Mouse (Mus musculus) stomach, embryonic 14.5 days (tissue): ENCODE data around the gene Htr6. TPM values are rescaled to one million over a fixed set of nuclear protein-coding genes. Genes with fewer than 3 reads are reported as not detected.

ENCODE experiments used
- ATAC-seq: fragments of 200-750 bp; cut with Nextera tagmentation; 2 replicates; pipeline ENCODE4 v1.8.0; 2017; ENCODE audit warnings: low read depth, moderate TSS enrichment; ENCODE audit not compliant: insufficient number of reproducible peaks, insufficient read depth, low FRiP score
- H3K27ac ChIP-seq: fragments of 300-500 bp; sonication (generic); 2 replicates; pipeline ENCODE4 v1.5.1; 2014; ENCODE audit warnings: mild to moderate bottlenecking, low read length, moderate library complexity, mixed read lengths
- H3K27me3 ChIP-seq: fragments of 300-500 bp; sonication (generic); 2 replicates; pipeline ENCODE4 v1.6.1; 2014; ENCODE audit warnings: low read length, control low read depth, mixed read lengths; ENCODE audit not compliant: control insufficient read depth, insufficient read depth
- H3K36me3 ChIP-seq: fragments of 300-500 bp; sonication (generic); 2 replicates; pipeline ENCODE4 v1.6.1; 2014; ENCODE audit warnings: mild to moderate bottlenecking, control low read depth, low read length, moderate library complexity, mixed read lengths; ENCODE audit not compliant: control insufficient read depth, insufficient read depth
- H3K4me1 ChIP-seq: fragments of 300-500 bp; sonication (generic); 2 replicates; pipeline ENCODE4 v1.6.1; 2014; ENCODE audit warnings: low read length, control low read depth, mixed read lengths; ENCODE audit not compliant: control insufficient read depth, insufficient read depth
- H3K4me2 ChIP-seq: fragments of 300-500 bp; sonication (generic); replicated peaks from 2 replicates; pipeline ENCODE4 v1.6.1; 2014; ENCODE audit warnings: low read depth, low read length, control low read depth
- H3K4me3 ChIP-seq: fragments of 300-500 bp; sonication (generic); 2 replicates; pipeline ENCODE4 v1.5.1; 2014; ENCODE audit warnings: low read depth, low read length, control low read depth
- H3K9ac ChIP-seq: fragments of 300-500 bp; sonication (generic); replicated peaks from 2 replicates; pipeline ENCODE4 v1.6.1; 2014; ENCODE audit warnings: low read depth, mild to moderate bottlenecking, control low read depth, low read length, moderate library complexity, mixed read lengths
- H3K9me3 ChIP-seq: fragments of 300-500 bp; sonication (generic); 2 replicates; pipeline ENCODE4 v1.6.1; 2016; ENCODE audit warnings: low read depth, low read length, control low read depth; ENCODE audit not compliant: control insufficient read depth
- WGBS: fragments of 180-500 bp; shearing (Covaris S2); extraction: QIAGEN DNeasy Blood & Tissue Kit; methylation state at CpG from one replicate; pipeline ENCODE4 v1.1.7; 2014; 5-methylcytosine and 5-hydroxymethylcytosine counted together
- polyA plus RNA-seq: library from polyadenylated mRNA; unstranded; fragments of >200 nt; fragmentation: Nextera tagmentation; extraction: Ambion mirVana; gene quantifications from 2 replicates; pipeline ENCODE4 v1.2.1, GENCODE M21; 2014

The Htr6 gene
- polyA plus RNA-seq, 1 experiment from 2014 or later, result not detected

- Histone ChIP-seq H3K4me1 (peaks cover 27% of the 10 kb centered on the region), H3K4me3 (no peak overlapping the region), H3K36me3 (no peaks in the 10 kb centered on the region), H3K27me3 (no peaks in the 10 kb centered on the region), H3K9me3 (no peaks in the 10 kb centered on the region), H3K4me2 (no peak overlapping the region; the same call in 1 of the 2 replicates), H3K27ac (peak overlapping the region; percentile 68; the same call in 1 of the 2 replicates), H3K9ac (no peak overlapping the region)
- no peak for ATAC-seq
- WGBS, result 22% methylated on average over 3 of the region's 3 CpGs
Measured at GRCm38 (mm10) chr4:139111421-139111820, 36.1 kb upstream of the Htr6 start.

GRCm38 (mm10) chr4:139110858-139111257 is 35.5 kb upstream of the Htr6 start:
- Histone ChIP-seq H3K4me3 (no peak overlapping the region), H3K9ac (no peak overlapping the region), H3K27me3 (no peaks in the 10 kb centered on the region), H3K4me1 (peaks cover 27% of the 10 kb centered on the region), H3K4me2 (no peak overlapping the region; the same call in 1 of the 2 replicates), H3K36me3 (no peaks in the 10 kb centered on the region), H3K27ac (peak overlapping the region; percentile 68; the same call in 1 of the 2 replicates), H3K9me3 (no peaks in the 10 kb centered on the region)
- 44% methylated on average over 3 of the region's 3 CpGs for WGBS
- ATAC-seq, result no peak

- 97% methylated on average over 1 of the region's 1 CpGs for WGBS
Measured at GRCm38 (mm10) chr4:139105453-139105852, 30.1 kb upstream of the Htr6 start.

GRCm38 (mm10) chr4:139101546-139101945 is 26.2 kb upstream of the Htr6 start:
- H3K9me3 ChIP-seq, result no peaks in the 10 kb centered on the region
- H3K4me1 ChIP-seq, result 0 out of 2 replicates have a peak, but pooled peaks cover under 1% of the 10 kb centered on the region
- ATAC-seq, result no peak
- H3K4me2 ChIP-seq, result no peak overlapping the region
- peaks cover 24% of the 10 kb centered on the region; the same call in 1 of the 2 replicates for H3K36me3 ChIP-seq
- no peak overlapping the region for H3K4me3 ChIP-seq
- H3K27ac ChIP-seq, result no peak overlapping the region
- 73% methylated on average over 6 of the region's 6 CpGs for WGBS
- H3K27me3 ChIP-seq, result no peaks in the 10 kb centered on the region
- H3K9ac ChIP-seq, result no peak overlapping the region

More at GRCm38 (mm10) chr4:139105453-139105852, 30.1 kb upstream of the Htr6 start:
- H3K4me2 ChIP-seq, result no peak overlapping the region
- no peaks in the 10 kb centered on the region for H3K9me3 ChIP-seq
- peaks cover 24% of the 10 kb centered on the region; the same call in 1 of the 2 replicates for H3K36me3 ChIP-seq
- H3K27me3 ChIP-seq, result no peaks in the 10 kb centered on the region
- H3K27ac ChIP-seq, result no peak overlapping the region
- no peak overlapping the region for H3K4me3 ChIP-seq
- peaks cover 14% of the 10 kb centered on the region for H3K4me1 ChIP-seq
- no peak for ATAC-seq
- H3K9ac ChIP-seq, result no peak overlapping the region

- H3K4me1 ChIP-seq, result 0 out of 2 replicates have a peak, but pooled peaks cover 3% of the 10 kb centered on the region
- ATAC-seq, result no peak
- H3K36me3 ChIP-seq, result peaks cover 24% of the 10 kb centered on the region; the same call in 1 of the 2 replicates
- H3K27ac ChIP-seq, result no peak overlapping the region
- 88% methylated on average over 8 of the region's 8 CpGs for WGBS
- H3K9ac ChIP-seq, result no peak overlapping the region
- H3K4me2 ChIP-seq, result no peak overlapping the region
- no peaks in the 10 kb centered on the region for H3K9me3 ChIP-seq
- H3K27me3 ChIP-seq, result no peaks in the 10 kb centered on the region
- H3K4me3 ChIP-seq, result no peak overlapping the region
Measured at GRCm38 (mm10) chr4:139100326-139100725, 25.0 kb upstream of the Htr6 start.

- 34% methylated on average over 5 of the region's 5 CpGs for WGBS
- H3K36me3 ChIP-seq, result no peaks in the 10 kb centered on the region; the same call in 1 of the 2 replicates
- no peak overlapping the region for H3K4me3 ChIP-seq
- H3K4me1 ChIP-seq, result peaks cover 9% of the 10 kb centered on the region; the same call in 1 of the 2 replicates
- H3K4me2 ChIP-seq, result no peak overlapping the region
- H3K27ac ChIP-seq, result no peak overlapping the region
- H3K9me3 ChIP-seq, result 0 out of 2 replicates have a peak, but pooled peaks cover 2% of the 10 kb centered on the region
- H3K27me3 ChIP-seq, result peaks cover 2% of the 10 kb centered on the region; the same call in 1 of the 2 replicates
- peak; percentile 51; the same call in 1 of the 2 replicates for ATAC-seq
- H3K9ac ChIP-seq, result no peak overlapping the region
Measured at GRCm38 (mm10) chr4:139096201-139096600, 20.8 kb upstream of the Htr6 start.

GRCm38 (mm10) chr4:139095406-139095805 is 20.0 kb upstream of the Htr6 start:
- Histone ChIP-seq H3K36me3 (no peaks in the 10 kb centered on the region), H3K4me1 (peaks cover 17% of the 10 kb centered on the region; the same call in 1 of the 2 replicates), H3K27ac (peak overlapping the region; percentile 21; the same call in 1 of the 2 replicates), H3K9me3 (0 out of 2 replicates have a peak, but pooled peaks cover 2% of the 10 kb centered on the region), H3K27me3 (peaks cover 2% of the 10 kb centered on the region; the same call in 1 of the 2 replicates), H3K4me3 (no peak overlapping the region), H3K9ac (no peak overlapping the region), H3K4me2 (no peak overlapping the region)
- WGBS, result 19% methylated on average over 1 of the region's 1 CpGs
- no peak for ATAC-seq

GRCm38 (mm10) chr4:139093196-139093530 is 17.8 kb upstream of the Htr6 start:
- peaks cover 17% of the 10 kb centered on the region; the same call in 1 of the 2 replicates for H3K4me1 ChIP-seq
- no peak for ATAC-seq
- peaks cover 2% of the 10 kb centered on the region; the same call in 1 of the 2 replicates for H3K27me3 ChIP-seq
- H3K36me3 ChIP-seq, result no peaks in the 10 kb centered on the region; the same call in 1 of the 2 replicates
- 24% methylated on average over 13 of the region's 13 CpGs for WGBS
- peak overlapping the region; percentile 96 for H3K4me2 ChIP-seq
- H3K9me3 ChIP-seq, result 0 out of 2 replicates have a peak, but pooled peaks cover 2% of the 10 kb centered on the region
- 0 out of 2 replicates have a peak overlapping the region, but pooled peaks have one; percentile 7 for H3K27ac ChIP-seq
- H3K9ac ChIP-seq, result no peak overlapping the region
- peak overlapping the region; percentile 70 for H3K4me3 ChIP-seq
